Mouse (Mus musculus) gastrocnemius, adult 2 months (tissue): ENCODE measurements at regions not wholly inside any gene's neighbourhood (a gene's known extent, or its start where the extent isn't known, plus 50 kb on each side); places are given as distances from the start of the nearest gene placed in this dataset.
A peak's percentile ranks its signal among the peaks of the same experiment; 100 is the strongest.

Experiments
- DNase-seq: peaks from one replicate; pipeline ENCODE4 v3.0.0; 2022
- H3K27ac ChIP-seq: fragments of 200-600 bp; 2 replicates; pipeline ENCODE4 v1.8.1; 2022; ENCODE audit warnings: mild to moderate bottlenecking
- H3K4me3 ChIP-seq: fragments of 200-600 bp; 2 replicates; pipeline ENCODE4 v1.8.1; 2022; ENCODE audit warnings: mild to moderate bottlenecking, moderate library complexity
- CTCF ChIP-seq: fragments of 200-600 bp; IDR thresholded peaks from 2 replicates; pipeline ENCODE4 v1.8.1; 2022; ENCODE audit warnings: antibody characterized with exemption, mild to moderate bottlenecking, moderate library complexity
- intact Hi-C: fragments of 180-260 bp; cut with DNase I; formaldehyde crosslinking; loops from one replicate; pipeline ENCODE4 v1.15.1; 2025

DNA sequence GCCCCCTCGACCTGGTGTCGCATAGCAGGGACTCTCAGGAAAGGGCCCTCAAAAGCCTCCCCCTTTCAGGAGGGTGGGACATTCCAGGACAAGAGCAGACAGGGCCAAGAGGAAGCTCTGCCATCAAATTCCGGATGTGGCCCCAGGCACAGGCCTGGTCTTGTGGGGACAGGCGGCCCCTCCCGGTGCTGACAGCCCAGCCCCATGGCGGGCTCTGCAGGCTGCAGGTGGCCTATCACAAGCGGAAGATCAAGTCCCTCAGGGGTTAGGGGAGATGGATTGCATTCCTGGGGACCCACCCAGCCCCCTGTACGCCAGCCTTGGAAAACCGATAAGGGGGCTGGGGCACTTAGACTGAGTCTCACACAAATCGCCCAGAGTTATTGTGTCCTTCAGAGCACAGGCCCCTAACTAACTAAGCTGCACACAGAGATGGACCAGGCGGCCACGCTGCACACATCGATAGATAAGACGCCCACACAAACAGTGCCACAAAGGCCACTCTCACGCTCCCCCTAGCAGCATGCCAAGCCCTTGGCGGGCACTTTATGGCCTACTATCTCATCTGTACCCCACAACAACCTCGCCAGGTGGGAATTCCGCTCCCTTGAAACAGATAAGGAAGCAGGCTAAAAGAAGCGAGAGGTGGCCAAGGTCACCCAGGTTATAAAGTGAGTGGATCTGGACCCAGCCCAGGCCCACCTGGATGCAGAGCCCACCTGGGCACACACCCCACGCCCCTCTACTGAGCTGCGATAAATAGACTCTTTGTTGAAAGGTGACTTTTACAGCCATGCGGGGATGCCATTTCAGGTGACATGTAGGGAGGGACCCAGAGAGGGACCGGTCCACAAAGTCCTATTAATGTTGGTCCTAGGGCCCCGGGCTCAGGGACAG lies 55.5 kb downstream of the Gm5294 start:
- no peak for TF ChIP-seq CTCF
- no peak for DNase-seq
- Histone ChIP-seq H3K27ac (no peak overlapping the region), H3K4me3 (no peak overlapping the region)
- intact Hi-C loops, result no loop called here

DNA sequence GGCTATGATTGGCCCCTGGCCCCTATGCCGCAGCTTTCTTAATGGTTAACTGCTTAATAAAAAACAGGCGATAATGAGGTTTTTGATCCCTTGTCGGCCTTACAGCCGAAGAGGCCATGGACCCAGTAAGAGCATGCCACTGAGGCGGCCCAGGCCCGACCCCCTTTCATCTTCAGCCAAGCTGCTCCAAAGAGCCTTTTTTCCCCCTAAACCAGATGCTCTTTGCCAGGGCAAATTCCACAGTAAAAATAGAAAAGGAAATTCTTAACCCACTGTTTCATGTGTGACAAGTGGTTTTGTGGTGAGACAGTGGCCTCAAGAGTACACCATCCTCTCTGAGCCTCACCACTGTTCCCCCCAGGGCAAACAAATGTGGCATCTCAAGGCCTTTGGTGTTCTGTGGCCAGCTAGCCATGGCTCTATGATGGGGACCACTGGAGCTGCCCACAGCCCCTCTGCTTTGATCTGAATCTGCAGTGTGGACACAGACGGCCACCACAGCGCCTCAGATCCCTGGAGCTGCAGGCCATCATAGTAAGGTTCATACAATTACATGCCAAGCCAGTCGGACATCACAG lies 61.9 kb downstream of the Gm5294 start:
- intact Hi-C loops, result no loop called here
- Histone ChIP-seq H3K27ac (no peak overlapping the region), H3K4me3 (no peak overlapping the region)
- DNase-seq, result no peak
- no peak for TF ChIP-seq CTCF

DNA sequence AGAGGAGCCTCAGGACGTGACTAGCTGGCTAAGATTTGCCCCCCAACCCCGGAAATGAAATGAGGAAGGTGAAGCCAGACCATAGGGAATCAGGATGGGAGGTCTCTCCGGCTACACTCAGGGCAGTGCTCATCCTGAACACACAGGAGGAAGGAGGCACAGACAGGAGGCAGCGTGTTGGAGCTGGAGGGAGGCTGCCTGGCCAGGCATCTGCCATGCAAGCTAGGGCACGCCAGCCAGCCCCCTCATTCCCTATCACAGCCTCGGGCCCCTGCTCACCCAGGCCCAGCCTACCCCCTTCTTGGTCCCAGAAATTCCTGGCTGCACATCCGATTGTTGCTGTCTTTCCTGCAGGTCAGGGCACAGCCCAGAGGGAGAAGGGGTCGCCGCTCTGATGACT lies 63.7 kb downstream of the Gm5294 start:
- TF ChIP-seq CTCF, result no peak
- no peak overlapping the region for H3K4me3 ChIP-seq
- H3K27ac ChIP-seq, result no peak overlapping the region
- no peak for DNase-seq
- intact Hi-C loops, result no loop called here

DNA sequence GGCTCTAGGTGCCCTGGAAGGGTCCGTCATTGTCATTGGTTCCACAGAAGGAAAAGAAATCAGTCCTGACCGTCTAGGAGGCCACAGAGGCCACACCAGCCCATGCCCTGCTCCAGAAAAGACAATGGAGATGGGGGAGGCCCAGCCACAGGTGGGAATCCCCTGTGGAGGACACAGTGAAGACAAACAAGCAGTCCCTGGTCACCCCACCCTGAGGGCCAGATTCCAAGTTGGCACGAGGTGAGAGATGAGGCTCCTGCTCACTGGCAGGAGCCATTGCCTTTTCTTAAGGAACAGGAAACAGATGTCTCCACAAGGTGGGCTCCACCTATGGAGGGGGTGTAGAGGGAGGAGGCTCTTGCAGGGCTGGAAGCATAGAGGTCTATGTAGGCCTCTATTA lies 66.0 kb downstream of the Gm5294 start:
- intact Hi-C loops, result no loop called here
- H3K27ac ChIP-seq, result no peak overlapping the region
- DNase-seq, result peak; percentile 42
- no peak for TF ChIP-seq CTCF
- H3K4me3 ChIP-seq, result no peak overlapping the region

DNA sequence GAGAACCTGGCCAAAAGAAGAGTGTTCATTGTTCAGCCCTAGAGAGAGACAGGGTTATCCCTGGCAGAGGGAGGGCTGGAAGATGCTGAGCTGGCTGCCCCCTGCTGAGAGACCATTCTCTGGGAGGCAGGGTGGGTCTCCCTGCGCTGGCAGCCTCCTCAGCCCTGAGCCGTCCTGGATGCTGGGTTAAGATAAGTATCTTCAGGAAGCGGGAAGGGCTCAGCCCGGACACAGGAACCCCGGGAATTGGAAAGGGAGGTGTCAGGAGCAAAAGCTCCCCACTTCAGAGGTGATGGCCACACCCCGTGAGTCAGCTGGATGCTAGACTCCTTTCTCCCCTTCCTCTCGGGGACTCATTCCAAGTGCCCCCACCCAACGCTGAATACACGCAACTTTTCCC lies 68.9 kb downstream of the Gm5294 start:
- intact Hi-C loops, result no loop called here
- TF ChIP-seq CTCF, result no peak
- Histone ChIP-seq H3K27ac (peak overlapping the region; percentile 43; the same call in 1 of the 2 replicates), H3K4me3 (no peak overlapping the region)
- peak; percentile 39 for DNase-seq

DNA sequence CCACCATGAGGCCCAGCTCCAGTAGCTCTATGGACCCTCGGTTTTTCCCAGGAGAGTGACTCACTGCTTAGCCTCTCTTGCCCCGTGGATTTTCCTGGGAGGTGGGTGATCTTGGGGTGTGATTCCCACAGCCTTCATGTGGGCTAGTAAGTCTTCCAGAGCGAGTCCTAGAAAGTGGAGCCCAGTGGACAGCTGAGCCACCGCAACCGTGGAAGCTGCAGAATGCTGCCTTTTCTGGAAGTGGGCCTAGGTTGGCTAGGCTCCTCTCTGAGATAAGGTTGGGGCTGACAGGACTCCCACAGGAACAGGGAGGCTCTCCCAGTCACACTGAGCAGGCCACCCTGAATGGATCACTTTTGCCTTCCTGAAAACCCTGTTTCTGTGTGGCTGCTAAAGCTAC lies 69.9 kb downstream of the Gm5294 start:
- no peak overlapping the region for H3K4me3 ChIP-seq
- intact Hi-C loops, result no loop called here
- H3K27ac ChIP-seq, result peak overlapping the region; percentile 43
- peak; percentile 48 for DNase-seq
- no peak for TF ChIP-seq CTCF

DNA sequence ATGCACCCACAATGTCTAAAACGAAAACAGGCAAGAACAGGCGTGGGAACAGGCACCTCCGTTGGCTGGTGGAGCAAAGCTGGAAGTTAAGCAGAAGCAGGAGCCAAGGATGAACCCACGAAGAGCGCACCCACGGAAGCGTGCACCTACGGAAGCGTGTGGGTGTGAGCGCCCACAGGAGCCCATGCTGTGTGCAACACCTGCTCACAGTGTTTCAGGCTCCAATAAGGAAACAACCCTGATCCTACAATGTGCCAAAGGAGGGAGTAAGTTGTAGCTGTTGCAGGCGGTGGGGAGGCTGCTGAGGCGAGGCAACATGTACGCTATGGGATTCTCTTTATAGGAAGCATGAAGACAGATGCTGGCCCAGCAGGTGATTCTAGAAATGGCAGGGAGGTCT lies 74.6 kb downstream of the Gm5294 start:
- intact Hi-C loops, result no loop called here
- no peak for DNase-seq
- Histone ChIP-seq H3K27ac (no peak overlapping the region), H3K4me3 (no peak overlapping the region)
- TF ChIP-seq CTCF, result no peak

DNA sequence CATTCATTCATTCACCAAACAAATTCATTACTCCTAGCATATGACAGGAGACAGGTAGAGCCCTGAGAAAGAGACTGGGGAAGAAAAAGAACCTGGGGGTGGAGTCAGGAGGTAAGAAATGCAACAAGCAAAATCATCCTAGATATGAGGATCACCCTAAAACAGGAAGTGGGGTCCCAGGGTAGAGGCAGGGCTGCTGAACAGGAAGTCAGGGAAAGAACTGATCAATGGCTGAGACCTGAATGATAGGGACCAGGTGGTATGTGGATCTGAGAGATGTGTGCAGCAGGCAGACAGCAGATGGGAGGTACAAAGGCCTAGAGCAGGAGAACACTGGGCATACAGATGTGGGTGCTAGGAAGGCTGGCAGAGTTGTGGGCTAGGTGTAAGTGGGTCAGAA lies 77.4 kb downstream of the Gm5294 start:
- no peak for TF ChIP-seq CTCF
- intact Hi-C loops, result no loop called here
- H3K27ac ChIP-seq, result no peak overlapping the region
- no peak for DNase-seq
- no peak overlapping the region for H3K4me3 ChIP-seq

DNA sequence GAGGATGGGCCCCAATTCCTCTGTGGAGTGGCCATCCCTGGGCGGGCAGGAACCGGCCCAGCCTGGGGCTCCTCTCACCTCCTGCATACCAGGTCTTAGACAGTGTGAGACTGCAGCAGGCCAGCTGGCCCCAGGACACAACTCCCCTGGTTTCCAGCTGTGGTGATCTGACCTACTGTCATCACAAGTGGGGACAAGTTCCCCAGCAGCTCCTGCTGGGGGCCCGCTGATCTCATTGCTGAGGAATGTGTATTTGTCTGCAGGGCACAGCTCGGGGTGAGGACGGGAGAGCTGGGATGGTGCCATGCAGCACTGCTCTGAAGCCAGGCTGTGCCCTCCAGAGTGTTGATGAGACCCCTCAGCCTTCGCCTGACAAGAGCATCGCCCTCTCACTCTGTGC lies 78.6 kb downstream of the Gm5294 start:
- no peak for DNase-seq
- no peak overlapping the region for H3K4me3 ChIP-seq
- intact Hi-C loops, result no loop called here
- no peak overlapping the region for H3K27ac ChIP-seq
- no peak for TF ChIP-seq CTCF

DNA sequence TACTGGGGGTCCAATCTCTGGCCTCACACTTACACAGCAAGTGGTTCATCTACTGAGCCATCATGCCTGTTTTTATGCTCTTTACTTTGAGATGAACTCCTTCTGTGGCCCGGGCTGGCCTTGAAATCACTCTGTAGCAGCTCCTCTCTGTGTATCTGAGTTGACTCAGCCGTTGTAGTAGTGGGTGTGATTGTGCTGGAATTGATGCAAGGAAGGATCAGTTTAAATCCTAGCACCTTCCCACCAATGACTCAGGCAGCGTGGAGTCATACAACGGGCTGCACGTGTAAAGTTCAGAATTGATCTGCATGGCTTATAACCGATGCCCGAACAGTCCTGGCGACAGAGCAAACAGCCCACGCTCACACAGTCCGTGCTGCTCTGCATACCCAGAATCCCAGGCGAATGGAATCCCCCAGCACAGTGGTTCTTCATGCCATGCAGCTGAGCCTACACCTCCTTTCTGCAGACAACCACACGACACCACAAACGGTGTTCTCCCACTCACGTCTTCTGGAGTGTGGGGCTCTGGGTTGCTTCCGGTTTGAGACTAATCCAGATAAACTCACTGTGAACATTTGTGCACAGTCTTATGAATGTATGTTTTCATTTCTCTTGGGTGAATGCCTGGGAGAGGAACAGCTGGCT lies 81.2 kb downstream of the Gm5294 start:
- no peak for DNase-seq
- TF ChIP-seq CTCF, result no peak
- no peak overlapping the region for H3K4me3 ChIP-seq
- H3K27ac ChIP-seq, result no peak overlapping the region
- intact Hi-C loops, result no loop called here

DNA sequence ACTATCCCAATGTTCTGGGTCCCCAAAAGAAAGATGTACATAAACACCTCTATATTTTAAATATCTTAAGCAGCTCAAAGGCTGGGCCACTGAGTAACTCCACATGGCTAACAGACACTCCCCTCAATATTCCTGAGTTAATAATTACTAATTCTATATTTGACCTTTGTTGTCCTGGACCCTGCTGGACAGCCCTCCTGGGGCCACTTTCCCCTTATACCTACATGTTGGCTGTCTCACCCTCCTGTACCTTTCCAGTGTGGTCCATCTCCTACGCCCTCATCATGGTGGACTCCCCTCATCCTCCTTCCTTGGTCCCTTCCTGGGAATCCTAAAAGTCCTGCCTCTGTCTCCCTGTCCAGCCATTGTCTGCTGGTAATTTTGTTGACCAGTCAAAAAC lies 82.4 kb downstream of the Gm5294 start:
- no peak for TF ChIP-seq CTCF
- DNase-seq, result no peak
- intact Hi-C loops, result no loop called here
- no peak overlapping the region for H3K4me3 ChIP-seq
- no peak overlapping the region for H3K27ac ChIP-seq

DNA sequence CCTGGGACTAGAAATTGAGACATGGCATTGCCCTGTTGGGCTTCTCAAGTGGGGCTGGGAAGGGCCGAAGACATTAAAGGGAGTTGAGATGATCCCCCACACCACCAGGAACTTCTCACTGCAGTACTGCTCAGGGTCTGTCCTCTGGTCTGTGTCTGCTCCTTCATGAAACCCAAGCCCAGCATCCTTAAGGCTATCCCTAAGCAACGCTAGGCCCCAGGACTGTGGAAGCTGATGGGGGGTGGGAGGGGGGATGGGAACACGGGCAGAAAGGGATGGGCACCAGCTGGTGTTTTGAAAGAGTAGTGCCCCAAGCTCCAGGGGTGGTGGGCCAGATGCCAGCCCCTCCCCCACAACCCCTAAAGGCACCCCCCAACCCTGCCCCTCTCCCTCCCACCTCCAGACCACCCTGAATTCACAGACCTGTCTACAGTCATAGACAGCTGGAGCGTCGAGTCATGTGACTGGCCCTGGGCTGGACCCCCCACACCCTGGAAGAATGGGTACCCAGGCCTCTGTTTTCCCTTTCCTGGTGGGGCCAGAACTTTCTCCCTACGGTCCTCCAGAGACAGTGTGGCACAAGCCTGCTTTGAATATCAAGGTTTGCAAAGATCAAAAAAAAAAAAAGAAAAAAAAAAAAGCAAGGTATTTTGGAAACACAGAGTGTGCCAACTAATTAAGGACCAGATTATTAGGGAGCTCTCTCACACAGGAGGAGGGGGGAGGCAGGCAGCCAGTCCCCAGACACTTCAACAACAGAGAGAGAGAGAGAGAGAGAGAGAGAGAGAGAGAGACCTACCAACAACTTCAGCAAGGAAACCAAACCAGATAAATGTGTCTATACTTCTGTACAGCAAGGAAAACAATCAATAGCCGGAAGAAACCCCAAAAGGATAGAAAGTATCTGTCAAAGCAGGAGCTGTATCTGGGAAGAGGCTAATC lies 85.1 kb downstream of the Pdgfa start:
- Histone ChIP-seq H3K27ac (no peak overlapping the region), H3K4me3 (no peak overlapping the region)
- no peak for DNase-seq
- no peak for TF ChIP-seq CTCF
- intact Hi-C loops, result no loop called here
